Mouse (Mus musculus) retina, postnatal 1 day (tissue): ENCODE data around the gene Hist1h2bm.

Experiments
- DNase-seq: peaks from one replicate; pipeline ENCODE4 v3.0.0-alpha.2; 2012

The Hist1h2bm gene

GRCm38 (mm10) chr13:21721757-21722372 lies at the start of gene Hist1h2bm:
Hist1h2bm (plus strand) TSS chr13:21722044.
- peak; percentile 97 for DNase-seq

DNA sequence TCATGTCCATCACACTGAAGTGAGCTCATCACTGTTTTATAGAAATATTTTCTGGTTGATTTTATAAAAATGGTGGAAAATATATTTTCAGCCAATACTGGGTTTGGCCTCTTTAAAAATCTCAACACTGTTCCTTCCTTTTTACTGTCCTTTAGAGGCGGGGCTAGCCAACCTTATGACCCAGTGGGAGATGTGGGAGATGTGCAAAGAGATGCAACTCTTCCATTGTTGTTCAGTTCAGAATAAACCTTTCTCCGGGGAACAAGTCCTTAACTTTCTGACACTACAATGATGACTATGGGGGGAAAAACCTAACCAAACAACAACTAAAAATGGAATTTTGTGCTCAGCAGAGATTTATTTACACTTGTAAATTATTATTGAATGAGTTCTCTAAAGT lies 44.5 kb upstream of the Hist1h2bm start, which contains the start of gene Olfr1360:
Gene Olfr1360, minus strand, starts transcription at position 101 of the 400 bp plus-strand sequence.
- DNase-seq = no peak

GRCm38 (mm10) chr13:21697811-21698210 lies 24.0 kb upstream of the Hist1h2bm start, which contains the start of gene Olfr1359:
Olfr1359 (plus strand) TSS chr13:21698111.
- DNase-seq = no peak

DNA sequence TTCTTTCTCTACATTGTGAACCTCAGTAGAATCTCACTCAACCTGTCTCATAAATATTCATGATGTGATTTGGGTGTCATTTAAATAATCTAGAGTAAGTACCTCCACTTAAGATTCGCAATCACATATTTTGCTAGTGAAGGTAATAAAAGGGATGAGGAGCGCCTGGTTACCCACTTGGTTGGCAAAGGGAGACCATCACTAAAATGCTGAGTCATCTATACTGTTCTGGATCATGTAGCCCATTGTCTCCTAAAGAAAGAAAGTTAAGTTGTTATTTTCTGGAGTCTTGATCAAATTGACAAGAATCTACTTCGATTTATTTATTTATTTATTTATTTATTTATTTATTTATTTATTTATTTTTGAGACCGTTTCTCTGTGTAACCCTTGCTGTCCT lies 15.2 kb upstream of the Hist1h2bm start:
- no peak for DNase-seq

GRCm38 (mm10) chr13:21710031-21710711 lies 11.7 kb upstream of the Hist1h2bm start:
- peak; percentile 92 for DNase-seq

- peak; percentile 85 for DNase-seq
Measured at GRCm38 (mm10) chr13:21710821-21711525, 10.9 kb upstream of the Hist1h2bm start.

DNA sequence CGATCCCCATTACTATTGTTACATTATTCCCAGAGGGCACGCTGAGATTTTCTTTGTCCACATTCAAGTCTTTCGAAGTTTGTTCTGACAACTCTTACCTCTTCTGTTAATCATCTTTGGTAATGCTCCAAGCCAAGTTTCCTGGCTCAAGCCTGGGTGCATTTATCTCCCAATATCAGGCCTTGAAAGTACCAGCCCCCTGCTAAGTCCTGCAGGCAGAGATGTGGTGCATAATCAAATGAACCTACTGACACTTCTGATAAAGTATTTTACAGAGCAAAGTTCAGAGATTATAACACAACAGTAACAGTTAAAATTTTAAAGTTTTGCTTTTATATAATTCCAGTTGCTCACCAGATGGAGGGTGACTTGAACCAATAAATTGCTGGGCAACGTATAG lies 10.1 kb upstream of the Hist1h2bm start:
- no peak for DNase-seq

DNA sequence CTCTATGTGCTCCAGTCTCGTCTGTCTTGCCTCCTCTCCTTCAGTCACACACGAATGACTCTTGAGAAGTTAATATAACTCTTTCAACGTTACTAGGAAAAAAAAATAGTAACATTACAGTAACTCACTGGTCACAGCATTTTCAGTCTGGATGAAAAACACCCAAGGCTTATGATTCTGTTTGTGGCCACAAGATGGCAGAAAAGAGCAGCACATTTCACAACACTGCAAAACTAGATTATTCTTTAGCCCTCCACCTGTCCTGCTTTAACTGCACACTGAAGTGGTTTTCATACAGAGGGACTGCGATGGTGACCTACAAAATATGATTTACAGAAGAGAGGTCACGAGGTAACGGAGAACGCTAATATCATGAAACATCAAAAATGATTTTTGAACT lies 7.1 kb upstream of the Hist1h2bm start:
- DNase-seq = peak; percentile 82

GRCm38 (mm10) chr13:21715131-21715863 lies 6.5 kb upstream of the Hist1h2bm start:
- peak; percentile 49 for DNase-seq

GRCm38 (mm10) chr13:21715864-21716539 lies 5.8 kb upstream of the Hist1h2bm start, which contains the start of the genes Hist1h2bl and Hist1h2ai:
Hist1h2bl (minus strand) TSS chr13:21716143.
Hist1h2ai (plus strand) TSS chr13:21716422.
- DNase-seq = peak; percentile 98

GRCm38 (mm10) chr13:21716540-21717391 lies 5.1 kb upstream of the Hist1h2bm start:
- DNase-seq = peak; percentile 60

DNA sequence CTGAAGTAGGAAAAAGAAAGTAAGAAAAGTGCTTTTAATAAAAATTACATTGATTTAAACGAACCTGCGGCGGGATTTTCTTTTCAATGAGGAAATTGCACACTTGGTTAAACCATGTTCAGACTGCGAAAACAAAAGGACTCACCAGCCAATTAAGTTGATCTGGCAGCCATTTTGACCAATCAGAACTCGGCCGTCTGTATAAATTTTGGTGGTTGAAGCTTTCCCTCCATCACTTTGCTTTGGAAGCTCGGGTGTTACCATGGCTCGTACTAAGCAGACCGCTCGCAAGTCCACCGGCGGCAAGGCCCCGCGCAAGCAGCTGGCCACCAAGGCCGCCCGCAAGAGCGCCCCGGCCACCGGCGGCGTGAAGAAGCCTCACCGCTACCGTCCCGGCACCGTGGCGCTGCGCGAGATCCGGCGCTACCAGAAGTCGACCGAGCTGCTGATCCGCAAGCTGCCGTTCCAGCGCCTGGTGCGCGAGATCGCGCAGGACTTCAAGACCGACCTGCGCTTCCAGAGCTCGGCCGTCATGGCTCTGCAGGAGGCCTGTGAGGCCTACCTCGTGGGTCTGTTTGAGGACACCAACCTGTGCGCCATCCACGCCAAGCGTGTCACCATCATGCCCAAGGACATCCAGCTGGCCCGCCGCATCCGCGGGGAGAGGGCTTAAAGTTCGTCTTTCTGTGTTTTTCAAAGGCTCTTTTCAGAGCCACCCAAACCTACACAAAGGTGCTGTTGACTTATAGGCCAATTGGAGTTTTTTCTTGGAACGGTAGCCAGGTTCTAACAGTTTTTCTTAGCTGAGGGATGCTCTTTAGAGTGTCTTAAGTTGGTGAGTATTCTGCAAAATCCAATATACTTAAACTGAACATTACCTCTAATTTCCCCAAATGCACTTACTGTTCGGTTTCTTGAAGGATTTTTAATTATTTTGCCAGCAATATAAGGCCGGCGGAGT lies 4.2 kb upstream of the Hist1h2bm start, which contains the start of gene Hist1h3h:
Gene Hist1h3h, plus strand, starts transcription at position 263 of the 961 bp plus-strand sequence.
- DNase-seq = peak; percentile 97

GRCm38 (mm10) chr13:21718381-21719080 lies 3.3 kb upstream of the Hist1h2bm start:
- DNase-seq = peak; percentile 16

DNA sequence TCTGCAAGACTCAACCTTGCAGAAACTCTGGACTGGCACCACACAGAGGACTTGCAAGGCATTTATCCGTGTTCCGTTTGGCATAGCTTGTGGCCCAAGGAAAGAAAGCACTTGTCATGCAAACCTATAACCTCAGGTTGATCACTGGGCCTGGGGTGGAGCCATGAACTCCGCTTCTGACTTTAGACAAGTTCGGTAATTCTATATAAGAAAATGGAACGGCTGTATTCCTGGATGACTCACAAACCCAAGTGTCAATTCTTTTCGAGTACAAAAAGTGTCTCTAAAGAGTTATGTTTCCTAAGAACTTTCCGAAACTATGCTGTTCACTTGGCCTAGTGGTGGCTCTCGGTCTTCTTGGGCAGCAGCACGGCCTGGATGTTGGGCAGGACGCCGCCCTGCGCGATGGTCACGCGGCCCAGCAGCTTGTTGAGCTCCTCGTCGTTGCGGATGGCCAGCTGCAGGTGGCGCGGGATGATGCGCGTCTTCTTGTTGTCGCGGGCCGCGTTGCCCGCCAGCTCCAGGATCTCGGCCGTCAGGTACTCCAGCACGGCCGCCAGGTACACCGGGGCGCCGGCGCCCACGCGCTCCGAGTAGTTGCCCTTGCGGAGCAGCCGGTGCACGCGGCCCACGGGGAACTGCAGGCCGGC lies 612 bp upstream of the Hist1h2bm start:
- DNase-seq = peak; percentile 44

DNA sequence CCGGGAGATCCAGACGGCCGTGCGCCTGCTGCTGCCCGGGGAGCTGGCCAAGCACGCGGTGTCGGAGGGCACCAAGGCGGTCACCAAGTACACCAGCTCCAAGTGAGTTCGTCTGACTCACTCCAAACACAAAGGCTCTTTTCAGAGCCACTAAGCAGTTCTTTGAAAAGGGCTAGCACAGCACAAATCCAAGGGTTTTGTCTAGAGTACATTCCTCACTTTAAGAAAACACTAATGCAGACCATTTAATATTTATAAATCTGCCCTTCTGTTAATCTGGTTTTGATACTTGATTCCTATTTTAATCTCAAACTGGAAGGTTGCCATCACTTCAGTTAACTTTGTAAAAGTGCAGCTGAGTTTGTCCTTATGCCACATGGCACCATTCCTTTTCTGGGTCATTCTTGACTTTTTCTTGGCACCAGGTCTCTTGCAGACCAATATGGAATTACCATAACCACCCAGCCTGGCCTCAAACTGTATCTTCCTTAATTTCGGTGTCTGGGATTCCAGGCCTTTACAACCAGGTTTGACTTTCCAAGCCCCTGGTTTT lies 605 bp downstream of the Hist1h2bm start:
- no peak for DNase-seq

- no peak for DNase-seq
Measured at GRCm38 (mm10) chr13:21722993-21723836, 1.4 kb downstream of the Hist1h2bm start.

DNA sequence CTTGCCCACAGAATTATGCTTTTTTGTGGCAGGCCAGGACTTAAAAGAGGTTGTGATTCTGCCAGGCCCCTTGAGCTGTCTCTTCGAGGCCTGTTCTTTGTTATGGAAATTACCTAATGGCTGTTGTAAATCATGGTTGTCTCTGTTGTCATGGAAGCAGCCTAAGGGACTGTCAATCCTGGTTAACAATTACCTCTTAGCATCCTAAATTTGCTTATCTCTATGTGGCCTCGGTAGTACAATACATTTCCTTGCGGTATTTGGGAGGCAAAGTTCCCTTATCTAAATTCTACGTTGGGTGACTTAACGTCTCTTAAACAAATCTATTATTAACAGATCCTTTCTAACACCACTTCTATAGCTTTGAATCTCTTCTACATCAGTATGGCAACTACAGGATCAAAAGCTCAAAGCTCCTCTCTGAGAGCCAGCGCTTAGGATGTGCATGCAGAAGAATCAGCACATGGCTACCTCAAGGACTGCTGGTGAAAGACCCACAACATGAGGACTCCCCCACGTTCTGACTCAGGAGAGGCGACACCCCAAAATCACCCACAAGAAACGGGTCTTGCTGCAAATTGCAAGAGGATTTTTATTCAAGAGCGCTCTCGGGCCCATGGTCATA lies 6.2 kb downstream of the Hist1h2bm start:
- no peak for DNase-seq
